Mouse (Mus musculus) megakaryocyte, embryonic 14.5 days (primary cell): Measurements from ENCODE around the gene Aplp2.

ENCODE experiments used
- FLI1 ChIP-seq: IDR thresholded peaks from 2 replicates; pipeline ENCODE4 v1.6.1; 2012; ENCODE audit warnings: low read length, inconsistent platforms, mixed read lengths
- GATA1 ChIP-seq: IDR thresholded peaks from 3 replicates; pipeline ENCODE4 v1.6.1; 2012; ENCODE audit warnings: mixed read lengths, low read length, inconsistent platforms, borderline replicate concordance

- TF ChIP-seq FLI1, result no peak
- TF ChIP-seq GATA1, result no peak
These were observed 23.4 kb upstream of the Aplp2 start for GRCm38 (mm10) chr9:31235030-31235429.
